Mouse (Mus musculus) intestine, embryonic 15.5 days (tissue): Measurements from ENCODE around the gene Sp2. TPM values are rescaled to one million over a fixed set of nuclear protein-coding genes. Genes with fewer than 3 reads are reported as not detected.

Experiments
- ATAC-seq: fragments of 200-750 bp; cut with Nextera tagmentation; 2 replicates; pipeline ENCODE4 v1.8.0; 2017; ENCODE audit warnings: moderate TSS enrichment, moderate library complexity
- H3K27ac ChIP-seq: fragments of 300-500 bp; sonication (generic); 2 replicates; pipeline ENCODE4 v1.5.1; 2015; ENCODE audit warnings: mild to moderate bottlenecking, inconsistent platforms
- H3K27me3 ChIP-seq: fragments of 300-500 bp; sonication (generic); replicated peaks from 2 replicates; pipeline ENCODE4 v1.6.1; 2015; ENCODE audit warnings: inconsistent platforms
- H3K36me3 ChIP-seq: fragments of 300-500 bp; sonication (generic); 2 replicates; pipeline ENCODE4 v1.6.1; 2015; ENCODE audit warnings: inconsistent platforms
- H3K4me1 ChIP-seq: fragments of 300-500 bp; sonication (generic); replicated peaks from 2 replicates; pipeline ENCODE4 v1.6.1; 2015; ENCODE audit warnings: inconsistent platforms
- H3K4me2 ChIP-seq: fragments of 300-500 bp; sonication (generic); replicated peaks from 2 replicates; pipeline ENCODE4 v1.6.1; 2015; ENCODE audit warnings: mild to moderate bottlenecking, inconsistent platforms
- H3K4me3 ChIP-seq: fragments of 300-500 bp; sonication (generic); replicated peaks from 2 replicates; pipeline ENCODE4 v1.5.1; 2015; ENCODE audit warnings: inconsistent platforms
- H3K9ac ChIP-seq: fragments of 300-500 bp; sonication (generic); 2 replicates; pipeline ENCODE4 v1.6.1; 2015; ENCODE audit warnings: inconsistent platforms
- H3K9me3 ChIP-seq: fragments of 300-500 bp; sonication (generic); 2 replicates; pipeline ENCODE4 v1.6.1; 2016; ENCODE audit warnings: inconsistent platforms
- WGBS: fragments of 180-500 bp; shearing (Covaris S2); methylation state at CpG from one replicate; pipeline ENCODE4 v1.1.7; 2015; 5-methylcytosine and 5-hydroxymethylcytosine counted together
- polyA plus RNA-seq: library from polyadenylated mRNA; unstranded; fragments of >200 nt; fragmentation: Nextera tagmentation; extraction: Ambion mirVana; gene quantifications from 2 replicates; pipeline ENCODE4 v1.2.1, GENCODE M21; 2015

Gene Sp2
- polyA plus RNA-seq, 1 experiment from 2014 or later: 15.1 TPM

DNA sequence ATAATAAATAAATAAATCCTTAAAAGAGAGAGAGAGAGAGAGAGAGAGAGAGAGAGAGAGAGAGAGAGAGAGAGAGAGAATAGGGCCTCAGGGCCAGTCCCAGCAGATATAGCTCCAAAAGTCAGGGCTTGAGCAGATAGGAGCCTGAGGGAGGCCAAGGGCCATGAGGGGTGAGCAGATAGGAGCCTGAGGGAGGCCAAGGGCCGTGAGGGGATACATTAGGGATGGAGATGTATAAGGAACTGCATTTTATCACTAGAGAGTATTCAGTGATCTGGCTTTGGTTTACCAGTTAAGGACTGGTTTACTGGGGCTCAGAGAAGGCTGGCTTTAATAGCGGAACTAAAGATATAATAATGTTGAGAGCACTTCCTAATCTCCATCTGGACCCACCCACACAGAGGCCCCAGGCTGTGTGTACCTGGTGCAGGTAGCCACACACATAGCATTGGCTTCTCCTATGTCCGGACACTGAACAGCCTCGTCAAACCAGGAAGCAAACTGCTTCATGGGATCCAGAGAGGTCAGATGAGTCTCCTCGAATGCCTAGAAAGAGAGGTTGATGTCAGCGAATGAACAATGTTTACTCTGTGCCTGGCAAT lies 40.7 kb downstream of the Sp2 start:
- no peak for ATAC-seq
- WGBS: 61% methylated on average over 6 of the region's 6 CpGs
- no peaks in the 10 kb centered on the region for H3K9me3 ChIP-seq
- H3K4me3 ChIP-seq: no peak overlapping the region
- no peaks in the 10 kb centered on the region for H3K36me3 ChIP-seq
- no peak overlapping the region for H3K9ac ChIP-seq
- peak overlapping the region; percentile 75; the same call in 1 of the 2 replicates for H3K4me2 ChIP-seq
- peaks cover 28% of the 10 kb centered on the region for H3K4me1 ChIP-seq
- H3K27ac ChIP-seq: 0 out of 2 replicates have a peak overlapping the region, but pooled peaks have one; percentile 27
- H3K27me3 ChIP-seq: no peaks in the 10 kb centered on the region

DNA sequence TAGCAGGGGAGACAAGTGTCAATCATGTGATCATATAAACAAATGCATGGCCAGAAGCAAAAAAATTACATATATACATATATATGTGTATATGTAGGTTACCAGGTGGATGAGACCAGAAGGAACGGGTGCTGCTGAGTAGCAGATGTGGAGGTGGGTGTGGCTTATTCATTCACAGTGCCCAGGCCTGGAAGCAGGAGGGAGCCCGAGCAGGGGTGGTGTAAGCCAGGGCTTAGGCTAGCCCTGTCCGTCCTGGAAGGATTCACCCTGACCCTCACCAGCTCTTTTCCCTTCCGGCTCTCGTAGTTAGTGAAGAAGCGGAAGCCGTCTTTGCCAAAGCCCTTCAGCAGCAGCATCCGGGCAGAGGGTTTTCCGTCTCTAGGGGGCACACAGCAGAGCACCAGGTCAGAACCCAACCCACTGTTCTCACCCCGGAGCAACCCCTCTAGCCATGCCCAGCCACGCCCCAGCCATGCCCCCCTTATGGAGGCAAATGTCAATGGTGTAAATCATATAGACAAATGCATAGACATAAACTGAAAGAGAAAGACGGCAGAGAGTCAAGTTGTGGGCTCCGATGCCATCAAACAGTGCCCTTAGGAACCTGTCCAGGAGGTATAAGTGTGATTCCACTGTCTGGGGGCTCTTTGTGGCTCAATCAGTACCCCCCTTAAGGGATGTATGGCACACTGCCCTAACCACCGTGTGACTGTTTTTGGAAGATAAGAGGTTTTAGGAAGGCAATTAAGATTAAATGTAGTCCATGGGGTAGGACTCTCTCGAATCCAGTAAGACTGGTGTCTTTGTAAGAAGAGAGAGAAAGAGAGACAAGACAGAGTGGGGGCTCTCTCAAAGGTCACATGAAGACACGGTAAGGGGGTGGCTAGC lies 41.9 kb downstream of the Sp2 start:
- no peak overlapping the region for H3K27ac ChIP-seq
- H3K4me2 ChIP-seq: no peak overlapping the region
- no peak for ATAC-seq
- no peak overlapping the region for H3K9ac ChIP-seq
- H3K4me1 ChIP-seq: peaks cover 31% of the 10 kb centered on the region
- H3K4me3 ChIP-seq: no peak overlapping the region
- no peaks in the 10 kb centered on the region for H3K9me3 ChIP-seq
- no peaks in the 10 kb centered on the region for H3K27me3 ChIP-seq
- no peaks in the 10 kb centered on the region for H3K36me3 ChIP-seq
- 71% methylated on average over 16 of the region's 16 CpGs for WGBS

DNA sequence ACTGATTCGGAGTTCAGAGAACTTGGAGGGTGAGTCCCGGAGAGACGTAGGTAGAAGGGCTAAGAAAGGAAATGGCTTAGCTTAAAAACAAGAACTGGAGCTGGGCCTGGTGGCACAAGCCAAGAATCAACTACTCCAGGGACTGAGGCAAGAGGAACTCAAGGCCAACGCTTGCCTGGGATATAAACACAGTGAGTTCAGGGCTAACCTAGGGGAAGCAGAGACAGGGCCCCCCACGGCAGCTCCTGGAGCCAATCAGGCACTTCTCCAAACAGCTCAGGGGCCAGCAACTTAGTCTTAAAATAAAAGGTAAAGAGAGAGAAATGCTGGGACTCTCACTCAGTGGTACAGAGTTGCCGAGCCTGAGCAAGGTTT lies 44.3 kb downstream of the Sp2 start:
- Histone ChIP-seq H3K4me3 (no peak overlapping the region), H3K27ac (peak overlapping the region; percentile 83), H3K27me3 (no peaks in the 10 kb centered on the region), H3K4me1 (peaks cover 31% of the 10 kb centered on the region), H3K9me3 (no peaks in the 10 kb centered on the region), H3K9ac (no peak overlapping the region), H3K4me2 (0 out of 2 replicates have a peak overlapping the region, but pooled peaks have one; percentile 3), H3K36me3 (no peaks in the 10 kb centered on the region)
- ATAC-seq: no peak
- 65% methylated on average over 6 of the region's 6 CpGs for WGBS

DNA sequence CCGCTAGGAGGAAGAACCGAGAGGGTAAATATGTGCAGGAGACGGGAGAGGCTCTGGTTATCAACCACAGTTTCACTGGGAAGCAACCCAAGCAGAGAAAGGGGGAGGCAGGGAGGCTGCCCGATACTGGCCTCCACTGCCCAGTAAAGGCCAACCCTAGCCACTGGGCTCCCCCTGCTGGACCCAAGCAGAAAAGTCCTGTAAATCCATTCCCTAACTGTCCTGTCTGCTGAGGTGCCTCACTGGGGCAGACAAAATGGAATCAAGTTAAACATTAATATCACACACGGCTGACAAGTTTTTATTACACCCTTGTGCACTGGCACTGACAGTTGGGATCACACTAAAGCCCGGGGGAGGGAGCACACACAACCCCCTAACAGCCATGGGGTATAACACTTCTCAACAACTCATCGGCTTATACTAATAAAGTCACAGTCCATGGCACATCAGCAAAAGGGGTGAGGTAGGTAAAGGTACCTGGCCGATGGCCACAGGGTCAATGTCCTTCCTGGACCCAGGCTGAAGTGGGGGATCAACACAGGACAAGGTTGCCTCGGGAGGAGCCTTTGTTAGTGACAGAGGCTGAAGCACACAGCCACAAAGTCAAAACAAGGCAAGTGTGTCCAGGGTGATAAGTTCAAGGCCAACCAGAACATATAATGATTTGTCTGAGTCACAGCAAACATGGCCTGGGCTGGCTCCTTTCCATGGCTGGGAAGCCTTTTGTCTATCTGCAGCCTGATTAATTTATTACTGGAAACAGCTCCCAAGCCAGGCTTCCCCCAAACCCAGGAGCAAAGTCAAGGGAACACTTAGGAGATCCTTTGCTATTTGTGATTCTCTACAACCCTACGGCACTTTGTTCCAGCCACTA lies 45.0 kb downstream of the Sp2 start:
- H3K27me3 ChIP-seq: no peaks in the 10 kb centered on the region
- peak; percentile 83 for ATAC-seq
- peak overlapping the region; percentile 18; the same call in 1 of the 2 replicates for H3K4me2 ChIP-seq
- H3K4me3 ChIP-seq: no peak overlapping the region
- H3K9ac ChIP-seq: no peak overlapping the region
- no peaks in the 10 kb centered on the region for H3K36me3 ChIP-seq
- H3K4me1 ChIP-seq: peaks cover 31% of the 10 kb centered on the region
- peak overlapping the region; percentile 83 for H3K27ac ChIP-seq
- no peaks in the 10 kb centered on the region for H3K9me3 ChIP-seq
- 40% methylated on average over 10 of the region's 10 CpGs for WGBS

DNA sequence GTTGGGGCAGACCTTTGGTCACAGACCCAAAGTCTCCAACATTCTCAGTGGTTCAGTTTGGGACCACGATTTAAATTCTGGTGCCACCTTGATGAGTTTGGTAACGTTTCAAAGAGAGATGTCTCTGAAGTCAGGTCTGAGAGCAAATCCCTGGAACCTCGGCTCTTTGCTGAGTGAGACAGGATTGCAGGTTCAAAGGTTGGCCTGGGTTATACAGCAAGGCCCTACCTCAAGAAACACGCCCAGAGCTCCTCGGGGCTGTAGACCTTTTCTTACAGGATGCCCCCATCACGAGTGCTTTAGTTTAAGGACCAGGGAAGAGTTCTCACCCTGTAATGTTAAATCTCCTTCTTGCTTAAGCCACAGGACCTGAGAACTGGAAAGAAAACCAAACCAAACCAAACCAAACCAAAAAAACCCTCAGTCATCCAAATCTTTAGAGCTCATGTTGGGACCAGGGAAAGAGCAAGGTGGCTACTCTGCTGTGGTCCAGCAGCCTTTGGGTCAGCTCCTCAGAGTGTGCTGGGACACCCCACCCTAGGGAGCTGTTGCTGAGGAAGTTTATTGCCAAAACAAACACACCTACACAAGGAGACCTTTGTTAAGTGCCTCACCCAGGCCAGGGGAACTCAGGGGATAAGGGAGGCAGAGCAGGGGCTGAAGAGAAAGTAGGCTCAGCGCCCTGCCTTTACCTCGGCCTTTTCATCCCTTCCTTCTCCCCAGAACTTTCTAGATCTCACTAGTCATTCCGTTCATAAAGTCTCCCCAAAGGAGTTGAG lies 46.7 kb downstream of the Sp2 start:
- no peak overlapping the region for H3K9ac ChIP-seq
- H3K9me3 ChIP-seq: no peaks in the 10 kb centered on the region
- H3K27ac ChIP-seq: peak overlapping the region; percentile 83
- H3K27me3 ChIP-seq: no peaks in the 10 kb centered on the region
- H3K4me3 ChIP-seq: no peak overlapping the region
- WGBS: 64% methylated on average over 9 of the region's 9 CpGs
- ATAC-seq: no peak
- H3K4me2 ChIP-seq: peak overlapping the region; percentile 48
- peaks cover 36% of the 10 kb centered on the region for H3K4me1 ChIP-seq
- no peaks in the 10 kb centered on the region for H3K36me3 ChIP-seq

DNA sequence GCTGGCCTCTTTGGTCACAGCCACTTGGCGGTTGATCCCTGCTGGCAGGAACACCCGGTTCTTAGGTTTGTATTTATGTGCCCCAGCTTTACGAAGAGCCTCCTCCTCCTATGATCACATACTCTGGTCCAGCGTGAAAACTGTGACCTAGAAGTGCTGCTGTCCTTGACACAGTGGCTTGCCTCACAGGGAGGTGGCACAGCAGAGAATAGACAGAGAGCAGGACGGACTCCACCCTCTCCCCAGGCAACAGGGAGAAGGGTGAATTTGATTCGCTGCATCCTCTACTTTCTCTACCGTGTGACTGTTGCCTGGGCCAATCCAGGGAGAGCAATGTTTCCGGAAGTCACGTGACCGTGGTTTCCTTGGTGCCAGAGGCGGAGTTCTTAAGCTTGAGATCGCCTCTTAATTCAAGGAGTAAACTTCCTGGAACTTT lies 47.8 kb downstream of the Sp2 start:
- peak; percentile 85 for ATAC-seq
- Histone ChIP-seq H3K27ac (peak overlapping the region; percentile 83), H3K9me3 (no peaks in the 10 kb centered on the region), H3K27me3 (no peaks in the 10 kb centered on the region), H3K4me2 (peak overlapping the region; percentile 48), H3K9ac (no peak overlapping the region), H3K4me1 (peaks cover 36% of the 10 kb centered on the region), H3K36me3 (no peaks in the 10 kb centered on the region), H3K4me3 (peak overlapping the region; percentile 5; the same call in 1 of the 2 replicates)
- 17% methylated on average over 12 of the region's 12 CpGs for WGBS

DNA sequence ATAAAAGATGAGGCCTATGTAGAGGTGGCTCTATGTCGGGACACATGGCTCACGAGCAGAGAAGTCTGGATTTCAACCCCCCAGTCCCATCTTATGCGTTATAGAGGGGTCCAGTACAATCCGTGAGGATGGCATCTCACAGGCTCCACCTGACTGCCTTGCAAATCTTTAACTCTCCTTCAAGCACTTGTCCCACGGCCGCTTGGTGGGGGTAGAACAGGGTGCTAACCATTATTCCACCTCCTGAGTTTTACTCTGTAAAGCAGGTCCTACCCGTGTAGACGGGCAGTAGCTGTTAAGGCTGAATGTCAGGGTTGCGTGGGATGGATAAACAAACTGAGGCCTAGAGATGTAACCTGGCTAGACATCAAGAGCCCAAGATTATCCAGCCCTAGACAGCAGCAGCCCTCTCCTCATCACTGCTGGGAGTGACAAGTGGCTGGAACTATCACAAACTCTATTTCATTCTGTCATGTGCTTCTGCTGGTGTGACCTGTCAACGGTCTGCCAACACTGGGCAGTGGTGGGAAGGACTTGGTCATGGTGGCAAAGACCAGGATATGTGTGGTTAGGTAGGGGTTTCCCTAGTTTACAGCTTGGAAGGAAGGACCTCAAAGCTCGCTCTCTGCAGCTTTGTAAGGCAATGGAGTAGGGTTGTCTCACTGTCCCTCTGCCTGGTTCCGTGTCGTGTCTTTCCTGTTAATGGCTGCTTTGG lies 49.0 kb downstream of the Sp2 start:
- Histone ChIP-seq H3K27me3 (no peaks in the 10 kb centered on the region), H3K9me3 (no peaks in the 10 kb centered on the region), H3K4me2 (no peak overlapping the region), H3K36me3 (no peaks in the 10 kb centered on the region), H3K4me3 (no peak overlapping the region), H3K9ac (no peak overlapping the region), H3K27ac (peak overlapping the region; percentile 19; the same call in 1 of the 2 replicates), H3K4me1 (peaks cover 30% of the 10 kb centered on the region)
- no peak for ATAC-seq
- WGBS: 88% methylated on average over 13 of the region's 13 CpGs

DNA sequence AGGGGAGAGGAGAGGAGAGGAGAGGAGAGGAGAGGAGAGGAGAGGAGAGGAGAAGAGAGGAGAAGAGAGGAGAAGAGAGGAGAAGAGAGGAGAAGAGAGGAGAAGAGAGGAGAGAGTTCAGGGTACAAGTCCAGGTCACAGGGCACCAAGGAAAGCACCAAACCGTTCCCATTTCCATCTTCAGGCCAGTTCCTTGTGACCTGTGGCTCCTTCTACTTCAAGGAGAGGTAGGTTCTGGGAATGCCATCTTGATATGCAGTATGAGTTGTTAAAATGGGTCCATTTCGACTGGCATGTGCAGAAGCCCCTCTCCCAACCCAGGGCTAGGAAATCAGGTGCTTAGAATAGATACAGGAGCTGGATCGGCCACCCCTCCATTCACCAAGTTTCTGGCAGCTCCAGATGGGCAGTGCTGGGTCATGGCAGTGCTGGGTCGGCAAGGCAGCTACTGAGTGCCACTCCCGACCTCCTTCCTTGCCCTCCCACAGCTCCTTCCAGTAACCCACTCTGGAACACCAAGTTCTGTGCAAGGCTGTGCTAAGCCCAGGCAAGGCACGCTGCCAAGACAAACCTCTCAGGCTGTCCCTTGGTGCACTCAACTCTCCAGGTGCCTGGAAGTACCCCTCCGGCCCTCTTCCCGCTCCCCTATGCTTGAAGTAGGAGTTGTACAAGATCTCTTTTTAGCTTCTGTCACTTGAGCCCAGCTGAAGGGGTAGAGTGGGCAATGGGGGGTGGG lies 51.3 kb downstream of the Sp2 start:
- Histone ChIP-seq H3K4me1 (peaks cover 23% of the 10 kb centered on the region), H3K27me3 (no peaks in the 10 kb centered on the region), H3K4me3 (peak overlapping the region; percentile 22), H3K27ac (0 out of 2 replicates have a peak overlapping the region, but pooled peaks have one; percentile 32), H3K4me2 (peak overlapping the region; percentile 49), H3K9ac (0 out of 2 replicates have a peak overlapping the region, but pooled peaks have one; percentile 13), H3K36me3 (no peaks in the 10 kb centered on the region), H3K9me3 (no peaks in the 10 kb centered on the region)
- WGBS: 61% methylated on average over 8 of the region's 8 CpGs
- no peak for ATAC-seq

DNA sequence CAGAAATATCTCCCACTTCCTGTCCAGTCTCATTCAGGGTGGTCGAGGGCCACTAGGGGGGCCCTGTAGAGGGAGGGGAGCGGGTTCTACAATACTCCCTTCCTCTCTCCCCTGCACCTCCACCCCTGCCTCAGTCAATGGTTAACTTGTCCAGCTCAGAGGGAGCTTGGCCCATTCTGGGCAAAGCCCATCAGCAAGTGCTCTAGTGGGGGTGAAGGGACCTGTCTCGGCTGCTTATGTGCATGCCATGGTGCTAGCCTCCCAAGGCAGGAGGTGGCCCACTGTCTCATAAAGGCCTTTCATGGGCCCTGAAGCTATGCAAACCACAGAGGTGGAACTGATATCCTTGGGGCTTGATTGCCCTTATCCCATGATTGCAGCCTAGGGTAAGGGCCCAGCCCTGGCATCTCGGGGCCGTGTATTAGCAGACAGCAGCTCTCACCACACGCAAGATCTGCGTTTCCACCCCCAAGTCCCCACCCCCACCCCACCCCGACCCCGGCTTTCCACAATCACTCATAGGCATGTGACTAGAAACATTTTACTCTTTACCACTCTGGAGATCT lies 52.9 kb downstream of the Sp2 start:
- Histone ChIP-seq H3K4me1 (peaks cover 23% of the 10 kb centered on the region), H3K36me3 (no peaks in the 10 kb centered on the region), H3K27me3 (no peaks in the 10 kb centered on the region), H3K4me2 (peak overlapping the region; percentile 52), H3K27ac (peak overlapping the region; percentile 98), H3K4me3 (peak overlapping the region; percentile 44), H3K9ac (peak overlapping the region; percentile 62), H3K9me3 (no peaks in the 10 kb centered on the region)
- ATAC-seq: peak; percentile 54
- WGBS: 45% methylated on average over 9 of the region's 9 CpGs

DNA sequence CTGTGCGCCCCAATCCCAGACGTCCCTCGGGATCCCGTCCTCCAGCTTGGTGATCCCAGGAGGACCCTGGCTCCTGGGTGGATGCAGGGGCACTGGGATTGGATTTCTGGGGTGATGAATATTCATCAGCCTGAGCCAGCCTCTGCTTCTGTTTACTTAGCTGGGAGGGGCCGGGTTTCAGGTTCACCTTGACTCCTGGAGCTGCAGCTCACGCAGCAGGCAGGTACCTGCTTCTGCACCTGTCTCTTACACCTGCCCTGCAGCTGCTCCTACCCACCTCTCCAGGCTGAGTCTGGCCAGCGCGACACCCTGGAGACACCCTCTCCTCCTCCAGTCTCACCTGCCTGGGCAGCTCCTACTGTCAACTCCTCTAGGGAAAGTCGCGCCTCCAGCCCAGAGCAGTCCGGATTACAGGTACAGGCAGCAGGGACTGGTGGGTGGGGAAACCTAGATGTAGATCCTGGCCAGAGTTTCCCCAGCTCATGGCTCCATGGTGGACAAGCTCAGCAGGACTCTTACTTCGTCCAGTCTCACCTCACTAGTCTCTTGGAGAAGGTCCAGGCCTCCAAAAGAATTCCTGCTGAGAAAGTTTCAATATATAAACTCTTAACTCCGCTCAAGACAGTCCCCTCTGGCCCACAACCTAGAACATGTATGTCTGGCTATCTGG lies 53.5 kb downstream of the Sp2 start:
- Histone ChIP-seq H3K27me3 (no peaks in the 10 kb centered on the region), H3K9ac (peak overlapping the region; percentile 62), H3K4me3 (peak overlapping the region; percentile 44), H3K4me2 (peak overlapping the region; percentile 52), H3K27ac (peak overlapping the region; percentile 98), H3K9me3 (no peaks in the 10 kb centered on the region), H3K36me3 (no peaks in the 10 kb centered on the region), H3K4me1 (peaks cover 16% of the 10 kb centered on the region)
- WGBS: 10% methylated on average over 13 of the region's 13 CpGs
- ATAC-seq: peak; percentile 88
